Mouse (Mus musculus) kidney, postnatal 14 days (tissue): ENCODE measurements around the gene Shd.

Experiments used
- DNase-seq: peaks from one replicate; pipeline ENCODE4 v3.0.0; 2022; ENCODE audit warnings: mixed read lengths

Shd gene

GRCm38 (mm10) chr17:55959946-55960740 lies 10.1 kb upstream of the Shd start:
- no peak for DNase-seq

- no peak for DNase-seq
Observed at GRCm38 (mm10) chr17:55960791-55961190, 9.5 kb upstream of the Shd start.

GRCm38 (mm10) chr17:55961631-55962030 lies 8.6 kb upstream of the Shd start:
- no peak for DNase-seq

GRCm38 (mm10) chr17:55963171-55963570 lies 7.1 kb upstream of the Shd start:
- no peak for DNase-seq

GRCm38 (mm10) chr17:55964496-55964895 lies 5.8 kb upstream of the Shd start:
- DNase-seq, result no peak

- DNase-seq, result no peak
Observed at GRCm38 (mm10) chr17:55964996-55965395, 5.3 kb upstream of the Shd start.

GRCm38 (mm10) chr17:55967186-55967585 lies 3.1 kb upstream of the Shd start:
- no peak for DNase-seq

GRCm38 (mm10) chr17:55968210-55968609 lies 2.1 kb upstream of the Shd start:
- DNase-seq, result peak; percentile 54

- peak; percentile 73 for DNase-seq
Observed at GRCm38 (mm10) chr17:55969560-55969959, 707 bp upstream of the Shd start.

- no peak for DNase-seq
Observed at GRCm38 (mm10) chr17:55971453-55971852, 1.2 kb downstream of the Shd start.

GRCm38 (mm10) chr17:55976255-55976862 lies 6.1 kb downstream of the Shd start:
- DNase-seq, result peak; percentile 86

GRCm38 (mm10) chr17:55977301-55977700 lies 7.0 kb downstream of the Shd start:
- no peak for DNase-seq

- DNase-seq, result peak; percentile 61
Observed at GRCm38 (mm10) chr17:55986030-55986961, 16.0 kb downstream of the Shd start, which contains the start of gene Fsd1. Fsd1 (plus strand) TSS chr17:55986509.

GRCm38 (mm10) chr17:55990278-55990898 lies 20.1 kb downstream of the Shd start:
- no peak for DNase-seq

GRCm38 (mm10) chr17:55996007-55996406 lies 25.7 kb downstream of the Shd start:
- peak; percentile 70 for DNase-seq

GRCm38 (mm10) chr17:55999794-56000499 lies 29.7 kb downstream of the Shd start:
- DNase-seq, result no peak

- no peak for DNase-seq
Observed at GRCm38 (mm10) chr17:56003000-56003399, 32.7 kb downstream of the Shd start.

GRCm38 (mm10) chr17:56005415-56006061 lies 35.3 kb downstream of the Shd start, which contains the start of the genes Stap2 and Mpnd:
Stap2 (minus strand) TSS chr17:56005584.
Mpnd (plus strand) TSS chr17:56005711.
- DNase-seq, result peak; percentile 76

- peak; percentile 41 for DNase-seq
Observed at GRCm38 (mm10) chr17:56006956-56007355, 36.7 kb downstream of the Shd start.

GRCm38 (mm10) chr17:56007444-56008355 lies 37.4 kb downstream of the Shd start:
- no peak for DNase-seq
